Mouse (Mus musculus) fat pad, adult 2 months (tissue): ENCODE data around the gene Gm9837.

Experiments
- DNase-seq: peaks from one replicate; pipeline ENCODE4 v3.0.0-alpha.2; 2011; ENCODE audit warnings: low read depth, low spot score; ENCODE audit errors: extremely low read depth

Gene Gm9837

DNA sequence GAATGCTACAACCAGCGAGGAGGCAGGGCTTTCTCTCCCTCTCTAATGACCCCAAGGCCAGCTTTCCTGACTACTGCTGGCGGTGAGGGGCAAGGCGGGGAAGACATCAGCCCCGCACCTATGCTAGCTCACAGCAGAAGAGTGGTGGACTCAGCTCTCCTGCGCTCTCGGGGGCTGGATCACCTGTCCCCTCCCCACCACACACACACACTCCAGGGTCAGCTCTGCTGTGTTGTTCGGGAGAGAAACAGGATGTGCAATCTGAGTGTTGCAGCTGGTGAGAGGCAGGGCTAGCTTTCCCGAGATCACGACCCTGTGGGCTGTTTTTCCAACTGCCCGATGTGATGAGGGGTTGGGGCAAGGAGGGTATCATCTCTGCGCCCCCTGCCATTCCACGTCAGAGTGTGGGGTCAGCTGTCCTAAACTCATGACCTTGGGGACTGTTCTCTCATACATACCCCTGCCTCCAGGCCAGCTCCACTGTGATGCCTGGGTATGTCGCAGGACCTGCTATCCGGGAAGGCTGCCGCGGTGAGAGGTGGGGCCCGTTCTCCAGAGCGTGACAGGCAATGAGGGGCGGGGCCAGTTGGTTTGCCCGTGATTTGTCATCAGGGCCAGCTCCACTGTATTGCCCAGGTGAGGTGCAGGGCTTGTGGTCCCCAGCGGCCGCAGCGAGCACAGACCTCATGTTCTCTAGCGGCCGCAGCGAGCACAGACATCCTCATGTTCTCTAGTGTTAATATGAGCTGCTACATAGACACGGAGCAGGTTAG is 16.7 kb upstream of the Gm9837 start:
- no peak for DNase-seq

DNA sequence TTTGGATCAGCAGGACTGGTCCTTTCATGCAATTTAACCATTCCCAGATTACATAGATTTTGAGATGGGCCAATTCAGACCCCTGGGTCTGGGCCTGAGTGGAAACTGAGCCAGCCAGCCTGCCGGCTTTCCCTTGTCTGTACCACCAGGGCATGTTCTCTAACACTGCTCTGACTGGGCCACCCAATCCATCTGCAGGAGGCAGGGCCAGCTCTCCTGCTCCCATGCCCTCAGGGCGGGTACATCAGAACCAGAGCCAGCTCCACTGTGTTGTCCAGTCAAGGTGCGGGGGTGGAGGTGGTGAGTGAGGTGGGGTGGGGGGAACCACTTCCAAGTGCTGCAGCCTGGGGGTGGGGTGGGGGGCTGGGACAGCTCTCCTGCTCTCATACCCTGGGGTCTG is 16.1 kb upstream of the Gm9837 start:
- DNase-seq: no peak

DNA sequence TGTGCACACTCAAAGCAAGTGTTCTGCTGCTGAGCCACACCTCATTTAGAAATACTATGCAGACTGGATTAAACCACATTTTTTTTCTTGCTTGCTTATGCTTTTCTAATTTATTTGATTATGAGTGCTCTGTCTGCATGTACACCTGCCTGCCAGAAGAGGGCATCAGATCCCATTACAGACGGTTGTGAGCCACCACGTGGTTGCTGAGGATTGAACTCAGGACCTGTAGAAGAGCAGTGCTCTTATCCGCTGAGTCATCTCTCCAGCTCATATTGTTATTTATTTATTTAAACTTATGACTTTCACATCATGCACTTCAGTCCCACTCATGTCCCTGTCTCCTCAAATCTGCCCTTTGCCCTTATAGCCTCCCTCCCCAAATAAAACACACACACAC is 15.4 kb upstream of the Gm9837 start:
- no peak for DNase-seq

DNA sequence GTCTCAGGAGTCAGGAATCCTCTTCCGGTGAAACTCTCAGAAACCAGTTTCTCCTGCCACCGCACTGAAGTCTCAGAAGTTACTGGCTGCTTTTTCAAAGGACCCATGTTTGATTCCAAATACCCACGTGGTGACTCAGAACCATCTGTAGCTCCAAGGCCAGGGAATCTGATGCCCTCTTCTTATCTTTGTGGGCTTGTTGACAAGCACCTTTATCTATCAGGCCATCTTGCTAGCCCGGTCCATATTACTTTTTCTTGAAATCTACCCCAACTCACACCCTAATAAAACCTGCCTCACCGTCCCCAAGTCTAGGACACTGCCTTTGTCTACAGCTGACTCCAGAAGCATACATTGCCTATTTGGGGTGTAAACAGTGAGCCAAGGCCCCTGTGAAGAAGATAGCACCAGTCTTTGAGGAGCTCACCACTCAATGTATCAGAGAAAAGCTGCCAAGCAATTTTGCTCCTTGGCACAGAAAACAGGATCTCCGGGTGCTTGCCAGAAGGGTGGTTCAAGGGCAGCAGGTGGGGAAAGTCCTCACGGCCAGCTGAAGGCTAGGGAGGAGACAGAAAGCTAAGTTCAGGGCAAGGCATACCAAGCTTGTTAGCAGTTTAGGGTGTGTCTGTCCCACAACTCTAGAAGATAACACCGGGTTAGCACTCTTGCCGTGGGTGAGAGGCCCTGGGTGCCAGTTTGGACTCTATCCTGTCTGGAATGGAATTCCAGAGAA is 13.0 kb upstream of the Gm9837 start:
- no peak for DNase-seq

DNA sequence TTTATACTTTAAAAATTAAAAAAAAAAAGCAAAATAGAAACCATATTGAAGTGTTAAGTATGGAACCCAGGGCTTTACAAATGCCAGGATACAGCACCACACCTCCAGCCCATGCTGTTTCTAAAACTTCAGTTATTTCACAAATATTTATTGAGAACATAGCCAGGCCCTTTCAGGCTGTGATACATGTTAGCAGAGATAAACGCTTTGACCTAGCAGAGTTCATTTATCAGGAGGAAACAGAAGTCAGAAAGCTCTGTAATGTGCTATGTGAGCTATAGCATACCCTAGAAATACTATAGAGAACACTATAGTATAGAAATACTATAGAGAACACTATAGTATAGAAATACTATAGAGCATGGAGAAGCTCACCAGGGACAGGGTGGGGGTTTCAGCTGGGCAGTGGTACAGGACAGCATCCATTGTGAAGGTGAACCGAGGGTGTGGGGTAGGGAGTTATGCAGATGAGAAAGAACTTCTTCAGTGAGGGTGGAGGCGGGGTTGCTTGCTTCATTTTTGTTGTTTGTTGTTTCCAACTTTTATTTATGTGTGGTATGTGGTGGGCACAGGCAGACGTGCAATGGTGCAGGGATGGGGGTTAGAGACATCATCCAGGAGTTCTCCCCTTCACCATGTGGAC is 10.9 kb upstream of the Gm9837 start:
- DNase-seq: no peak

DNA sequence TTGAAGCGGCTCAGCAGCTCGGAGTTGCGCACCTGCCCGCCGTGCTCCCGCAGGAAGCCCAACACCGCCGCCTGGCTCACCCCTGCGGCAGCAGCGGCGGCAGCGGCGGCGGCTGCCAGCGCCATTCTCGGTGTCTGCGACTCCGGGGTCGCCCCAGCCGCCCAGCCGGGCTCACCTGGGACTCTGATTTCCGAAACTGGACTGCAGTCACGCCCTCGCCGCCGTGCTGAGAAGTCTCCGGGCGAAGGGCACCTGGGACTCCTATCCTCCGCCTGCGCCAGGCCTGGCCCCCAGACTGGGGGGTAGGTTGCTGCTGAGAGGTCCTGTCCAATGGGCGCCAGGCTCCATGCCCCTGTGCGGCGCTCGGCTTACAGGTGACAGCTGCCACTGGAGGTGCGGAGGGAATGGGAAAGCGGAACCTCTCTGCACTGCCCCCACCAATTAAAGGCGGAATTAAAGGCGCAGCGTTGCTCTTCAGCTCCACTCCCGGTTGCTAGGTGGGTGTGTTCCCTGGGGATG is 9.6 kb upstream of the Gm9837 start, which contains the start of the genes Gm9945 and Sowaha:
Gene Gm9945, plus strand, starts transcription at position 384 of the 519 bp plus-strand sequence.
Gene Sowaha, minus strand, starts transcription at position 492 of the 519 bp plus-strand sequence.
- no peak for DNase-seq

DNA sequence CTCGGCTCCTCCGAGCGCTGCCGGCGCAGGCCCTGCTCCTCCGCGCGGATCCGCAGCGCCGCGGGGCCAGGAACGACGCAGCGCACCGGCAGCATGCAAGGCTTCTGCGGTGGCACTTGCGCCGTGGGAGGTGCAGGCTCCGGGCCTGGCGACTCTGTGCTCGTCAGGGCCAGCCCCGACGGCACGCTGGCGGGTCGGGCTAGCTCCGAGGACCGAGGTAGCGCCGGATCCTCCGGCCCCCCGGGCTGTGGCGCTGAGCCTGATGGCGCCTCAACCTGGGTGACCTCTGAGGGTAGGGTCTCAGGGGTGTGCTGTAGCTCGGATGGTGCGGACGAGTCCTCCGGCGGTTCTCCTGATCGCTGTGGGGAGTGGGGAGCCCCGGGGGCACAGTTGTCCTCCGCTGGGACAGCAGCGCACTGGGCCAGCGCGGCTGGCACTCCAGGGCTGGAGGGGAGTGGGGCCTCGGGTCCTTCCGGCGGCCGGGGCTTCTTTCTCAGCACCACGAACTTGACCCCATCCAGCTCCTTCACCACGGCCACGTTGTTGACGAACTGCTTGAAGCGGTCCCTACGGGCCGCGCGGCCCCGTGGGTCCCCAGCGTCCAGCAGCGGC is 9.0 kb upstream of the Gm9837 start:
- DNase-seq: no peak

DNA sequence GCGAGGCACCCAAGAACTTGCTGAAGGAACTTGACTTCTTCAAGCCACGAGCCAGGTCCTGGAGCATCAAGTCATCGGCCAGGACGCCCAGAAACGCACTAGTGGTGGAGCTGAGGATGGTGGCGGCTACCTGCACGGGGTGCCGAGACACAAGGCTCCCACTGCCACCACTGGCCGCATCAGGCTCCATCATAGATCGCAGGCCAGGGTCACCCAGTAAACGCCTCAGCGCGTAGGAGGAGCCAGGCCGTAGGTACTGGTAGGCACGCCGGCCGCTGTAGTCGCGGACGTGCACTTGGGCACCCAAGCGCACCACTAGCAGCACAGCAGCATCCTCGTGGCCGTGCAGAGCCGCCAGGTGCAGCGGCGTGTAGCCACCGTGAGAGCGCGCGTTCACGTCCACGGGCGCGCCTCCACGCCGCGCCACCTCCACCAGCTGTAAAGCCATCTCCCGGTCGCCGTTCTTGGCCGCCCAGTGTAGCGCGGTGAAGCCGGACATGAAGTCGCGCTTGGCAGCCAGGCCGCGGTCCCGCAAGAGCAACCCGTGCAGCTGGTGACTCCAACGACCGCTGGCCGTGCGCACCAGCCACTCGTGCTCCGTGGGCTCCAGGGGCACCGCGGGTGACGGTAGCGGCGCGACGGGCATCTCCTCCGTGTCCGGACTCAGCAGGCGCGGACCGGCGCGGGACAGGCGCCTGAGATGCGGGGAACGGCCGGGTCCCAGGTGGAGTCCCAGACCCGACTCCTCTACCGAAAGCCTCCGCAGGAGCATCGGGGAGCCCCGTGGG is 8.3 kb upstream of the Gm9837 start:
- DNase-seq: no peak

DNA sequence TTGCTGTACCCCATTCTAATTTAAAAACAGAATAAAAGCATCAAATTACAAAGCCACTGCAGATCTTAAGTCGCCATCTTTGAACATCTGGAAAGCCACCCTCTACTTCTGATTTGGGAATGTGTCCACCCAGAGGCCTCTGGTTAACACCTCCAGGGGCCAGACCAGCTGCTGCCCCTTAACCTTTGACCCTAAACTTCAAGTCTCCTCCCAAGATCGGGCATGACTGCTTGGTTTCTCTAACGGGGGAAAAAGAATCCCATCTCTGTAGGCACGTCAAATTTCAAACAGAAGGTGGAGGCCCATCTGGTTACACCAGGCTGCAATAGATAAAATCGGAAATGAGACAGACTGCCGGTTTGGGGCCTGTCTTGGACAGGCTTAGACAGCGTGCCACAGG is 7.6 kb upstream of the Gm9837 start:
- DNase-seq: no peak

DNA sequence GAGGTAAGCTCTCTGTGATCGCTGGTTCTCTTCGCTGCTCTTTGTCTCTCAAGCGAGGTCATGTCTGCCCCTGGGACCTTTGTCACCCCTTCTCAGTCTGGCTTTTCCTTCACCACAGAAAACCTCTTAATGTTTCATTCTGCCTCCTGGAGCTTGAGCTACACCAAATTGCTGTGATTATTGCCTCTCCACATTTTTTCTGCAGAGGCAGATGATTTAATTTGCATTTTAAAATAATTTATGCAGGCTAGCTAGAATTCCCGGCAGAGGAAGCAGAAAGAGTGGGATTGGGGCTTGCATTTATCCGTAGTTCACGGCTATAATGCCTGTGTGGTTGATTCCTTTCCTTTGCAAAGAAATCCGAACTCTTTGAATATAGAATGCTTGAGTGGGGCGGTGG is 5.3 kb upstream of the Gm9837 start:
- DNase-seq: no peak

DNA sequence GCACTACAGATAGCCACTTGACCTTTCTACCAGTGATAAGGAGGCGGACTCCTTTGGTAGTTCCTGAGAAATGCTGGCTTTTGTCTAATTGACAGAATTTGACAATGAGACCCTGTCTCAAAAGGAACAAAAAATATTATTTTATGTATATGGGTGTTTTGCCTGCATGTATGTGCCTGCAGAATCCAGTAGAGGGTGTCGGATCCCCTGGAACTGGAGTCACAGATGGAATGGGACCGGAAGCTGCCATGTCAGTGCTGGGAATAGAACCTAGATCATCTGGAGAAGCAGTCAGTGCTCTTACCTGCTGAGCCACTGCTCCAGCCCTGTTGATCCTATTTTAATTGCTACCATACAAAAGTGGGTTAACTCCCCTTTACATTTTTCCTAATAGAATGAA is 2.4 kb upstream of the Gm9837 start:
- DNase-seq: no peak

DNA sequence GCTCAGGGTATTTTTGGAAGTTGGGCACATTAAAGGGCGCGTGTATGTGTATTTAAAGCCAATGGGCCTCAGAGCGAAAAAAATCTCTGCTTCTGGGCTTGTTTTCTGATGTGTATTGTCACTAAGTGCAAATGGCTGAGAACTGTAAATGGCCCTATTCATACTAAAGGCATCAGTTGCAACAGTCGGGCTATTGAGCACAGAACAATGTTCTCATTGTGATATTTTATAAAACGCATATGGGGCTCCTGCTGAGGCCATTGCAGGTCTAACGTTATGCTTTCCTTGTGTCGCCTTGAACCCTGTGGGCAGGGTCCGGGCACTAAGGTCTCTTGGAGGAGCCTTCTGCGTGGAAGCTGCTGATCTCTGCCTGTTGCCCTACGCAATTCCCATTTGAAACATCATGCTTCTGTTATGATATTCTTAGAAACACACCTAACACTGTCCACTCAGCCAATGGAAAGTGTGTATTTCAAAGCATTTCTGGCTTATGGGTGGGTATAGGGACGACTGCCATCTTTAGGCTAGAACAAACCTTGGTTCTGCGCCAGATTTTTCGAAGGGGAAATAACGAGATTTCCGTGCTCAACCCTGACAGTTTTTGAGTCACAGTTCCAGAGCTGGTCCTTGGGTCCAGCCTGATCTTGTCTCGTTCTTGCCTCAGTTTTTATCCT is 848 bp downstream of the Gm9837 start:
- no peak for DNase-seq

DNA sequence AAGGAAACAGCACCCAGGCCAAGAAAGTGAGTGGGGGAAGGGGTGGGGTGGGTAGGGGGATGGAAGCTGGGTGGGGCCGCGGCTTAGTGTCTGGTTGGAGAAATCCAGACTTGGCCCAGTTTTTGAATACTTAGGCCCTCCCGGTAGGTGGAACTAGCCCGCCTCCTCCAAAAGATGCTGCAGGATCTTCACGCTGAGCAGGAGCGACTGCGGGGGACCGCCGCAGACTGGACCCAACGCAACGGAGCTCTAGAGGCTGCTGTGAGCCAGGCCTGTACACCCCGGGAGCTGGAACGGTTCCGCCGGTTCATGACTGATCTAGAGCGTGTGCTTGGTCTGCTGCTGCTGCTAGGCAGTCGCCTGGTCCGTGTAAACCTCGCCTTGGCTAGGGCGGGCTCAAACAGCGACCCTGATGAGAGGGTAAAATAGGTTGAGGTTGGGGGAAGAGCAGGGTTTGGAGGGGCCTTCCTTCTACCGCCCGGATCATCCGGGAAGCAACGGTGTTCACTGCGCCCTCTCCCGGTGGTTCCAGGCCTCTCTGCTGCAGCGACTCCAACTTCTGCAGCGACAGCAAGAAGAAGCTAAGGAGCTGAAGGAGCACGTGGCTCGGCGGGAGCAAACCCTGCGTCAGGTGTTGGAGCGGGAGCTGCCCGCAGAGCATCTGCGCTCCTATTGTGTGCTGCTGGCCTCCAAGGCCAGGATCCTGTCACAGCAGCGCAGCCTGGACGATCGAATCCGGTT is 3.9 kb downstream of the Gm9837 start:
- DNase-seq: no peak

DNA sequence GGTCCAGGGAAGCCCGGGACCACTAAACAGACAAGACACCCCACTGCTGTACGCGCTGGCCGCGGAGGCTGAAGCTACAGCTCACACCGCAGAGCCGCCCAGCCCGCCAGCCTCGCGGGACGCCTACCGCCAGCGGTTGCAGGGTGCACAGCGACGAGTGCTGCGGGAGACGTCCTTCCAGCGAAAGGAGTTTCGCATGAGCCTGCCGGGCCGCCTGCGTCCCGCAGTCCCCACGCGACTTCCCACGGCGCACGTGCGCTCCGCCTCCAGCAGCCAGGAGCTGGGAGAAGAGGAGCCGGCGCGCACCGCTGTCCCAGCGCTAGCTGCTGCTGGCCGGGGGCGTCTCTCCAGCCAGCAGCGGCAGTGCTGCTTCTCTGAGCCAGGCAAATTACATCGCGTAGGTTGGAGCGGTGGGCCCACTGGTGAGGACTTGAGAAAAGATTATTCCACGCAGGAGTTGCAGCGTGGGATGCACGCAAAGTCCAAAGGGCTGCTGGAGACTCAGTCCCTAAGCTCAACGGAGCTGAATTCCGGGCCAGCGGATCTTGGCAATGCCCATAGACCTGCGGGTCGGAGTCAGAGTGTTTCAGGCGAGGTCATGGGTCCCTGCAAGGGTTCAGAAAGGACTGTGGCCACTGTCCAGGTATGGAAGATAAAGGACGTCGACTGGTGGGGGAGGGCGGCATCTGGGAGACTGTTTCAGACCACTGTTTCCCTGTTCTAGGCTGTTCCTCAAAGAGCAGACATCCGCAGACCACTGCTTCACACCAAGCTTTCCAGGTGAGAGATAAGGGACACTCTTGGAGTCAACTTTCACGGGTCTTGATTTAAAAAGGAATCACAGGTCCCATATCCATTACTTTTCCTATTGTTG is 6.5 kb downstream of the Gm9837 start:
- no peak for DNase-seq

DNA sequence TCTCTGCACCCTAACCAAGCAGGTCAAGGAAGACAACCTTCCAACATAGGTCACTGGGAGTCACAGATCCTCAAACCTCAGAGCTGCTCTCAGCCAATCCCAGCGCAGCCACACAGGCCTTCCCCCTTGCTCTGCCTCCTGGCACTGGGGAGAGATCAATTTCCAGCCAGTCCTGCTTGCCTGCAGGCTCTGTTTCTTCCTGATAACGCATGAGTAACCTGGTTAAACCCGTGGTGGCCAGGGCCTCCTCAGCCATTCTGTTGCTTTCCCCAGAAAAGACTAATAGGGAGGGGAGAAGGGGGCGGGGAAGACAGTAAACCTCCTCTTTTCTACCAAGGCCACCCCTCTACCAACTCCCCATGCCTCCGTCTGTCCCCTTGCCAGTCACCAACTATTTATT is 8.6 kb downstream of the Gm9837 start:
- DNase-seq: no peak

DNA sequence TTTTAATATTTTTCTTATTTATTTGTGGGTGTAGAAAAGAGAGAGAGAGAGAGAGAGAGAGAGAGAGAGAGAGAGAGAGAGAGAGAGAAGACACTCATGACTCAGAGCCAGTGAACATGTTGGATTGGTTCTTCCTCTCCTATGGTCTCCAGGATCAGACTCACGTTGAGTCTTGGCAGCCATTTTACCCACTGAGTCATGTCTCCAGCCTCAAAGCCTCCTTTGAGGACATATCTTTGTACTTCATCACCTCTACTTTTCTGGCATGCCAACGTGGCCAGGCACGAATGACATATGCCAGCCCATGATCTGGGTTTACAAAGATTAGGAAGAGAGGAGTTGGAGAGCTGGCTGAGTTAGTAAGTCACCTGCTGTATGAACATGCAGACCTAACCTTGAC is 10.1 kb downstream of the Gm9837 start:
- DNase-seq: no peak

DNA sequence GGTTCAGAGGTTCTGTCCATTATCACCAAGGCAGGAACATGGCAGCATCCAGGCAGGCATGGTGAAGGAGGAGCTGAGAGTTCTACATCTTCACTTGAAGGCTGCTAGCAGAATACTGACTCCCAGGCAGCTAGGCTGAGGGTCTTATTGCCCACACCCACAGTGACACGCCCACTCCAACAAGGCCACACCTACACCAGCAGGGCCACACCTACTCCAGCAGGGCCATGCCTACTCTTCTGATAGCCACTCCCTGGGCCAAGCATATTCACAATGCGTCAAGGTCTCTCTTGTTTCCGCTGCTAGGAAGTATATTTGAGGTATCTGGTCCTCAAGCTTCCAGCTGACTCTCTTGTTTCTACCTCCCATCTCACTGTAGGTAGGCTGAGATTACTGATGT is 11.3 kb downstream of the Gm9837 start:
- DNase-seq: no peak

DNA sequence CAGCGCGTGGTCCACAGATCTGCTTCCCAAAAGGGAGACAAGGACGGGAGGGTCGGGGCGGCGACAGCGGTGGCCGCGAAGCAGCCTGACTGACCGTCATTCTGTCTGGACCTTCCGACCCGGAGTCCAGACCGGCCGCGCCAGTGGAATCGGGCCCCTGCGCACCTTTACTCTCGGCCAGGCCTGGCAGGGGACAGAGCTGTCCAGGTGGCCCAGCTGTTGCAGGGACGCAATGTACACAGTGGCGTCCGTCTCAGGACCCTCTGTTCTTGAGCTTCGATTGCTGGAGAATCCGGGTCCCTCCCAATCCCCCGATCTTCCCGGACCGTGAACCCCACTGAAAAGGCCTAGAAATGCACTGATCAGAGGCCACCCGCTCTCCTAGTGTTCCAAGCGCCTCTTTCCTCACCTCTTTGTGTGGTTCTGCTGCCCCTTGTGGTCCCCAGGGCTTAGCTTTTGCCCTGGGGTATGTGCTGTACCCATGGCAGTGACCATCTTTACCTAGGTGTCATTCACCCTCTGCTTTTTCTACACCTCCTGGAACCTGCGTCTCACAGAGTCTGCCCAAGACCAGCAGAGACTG is 12.8 kb downstream of the Gm9837 start:
- no peak for DNase-seq
